Mouse (Mus musculus): ENCODE measurements at regions not wholly inside any gene's neighbourhood (a gene's known extent, or its start where the extent isn't known, plus 50 kb on each side); places are given as distances from the start of the nearest gene placed in this dataset.

DNA sequence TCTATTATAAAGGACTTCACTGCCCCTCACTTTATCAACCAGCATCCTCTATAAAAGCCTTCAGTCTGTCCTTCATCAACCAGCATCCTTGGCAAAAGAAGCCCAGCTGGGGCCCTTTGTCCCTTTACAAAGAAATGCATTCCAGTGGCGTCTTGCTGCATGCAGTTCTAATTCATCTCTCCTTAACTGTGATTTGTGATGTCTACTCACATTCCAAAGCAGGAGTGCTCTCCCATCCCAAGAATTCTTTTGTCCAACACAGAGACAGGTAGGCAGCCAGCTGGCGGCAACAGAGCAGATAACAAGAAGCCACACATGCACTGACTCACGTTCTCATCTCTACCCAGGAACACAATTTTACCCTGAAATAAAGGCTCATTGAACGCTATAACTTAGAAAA, 323.9 kb upstream of the Adgrl2 start:
- no peak overlapping the region for H3K4me3 ChIP-seq (ENCODE audit: low read depth, low read length)
- no peaks in the 10 kb centered on the region for H3K27me3 ChIP-seq (ENCODE audit: control insufficient read depth, insufficient read depth, low read length)
- H3K9ac ChIP-seq (ENCODE audit: low read length) = no peak overlapping the region
- ATAC-seq (ENCODE audit: low FRiP score, low TSS enrichment) (no peak), DNase-seq (ENCODE audit: low spot score) (no peak)
- H3K27ac ChIP-seq (replicated peaks) = no peak overlapping the region
- WGBS = 64% methylated on average over 4 of the region's 4 CpGs
- H3K36me3 ChIP-seq (ENCODE audit: control insufficient read depth, insufficient read depth, low read length) = no peaks in the 10 kb centered on the region
- no peaks in the 10 kb centered on the region for H3K9me3 ChIP-seq (ENCODE audit: control insufficient read depth, low read length)
- H3K4me1 ChIP-seq (replicated peaks; ENCODE audit: control insufficient read depth, insufficient read depth) = no peaks in the 10 kb centered on the region
- no peak overlapping the region for H3K4me2 ChIP-seq (replicated peaks; ENCODE audit: low read depth)
- no peak for TF ChIP-seq CTCF (IDR thresholded peaks at IDR 0.05; ENCODE audit: low read depth)
- no peak for TF ChIP-seq EP300 (optimal IDR thresholded peaks at IDR 0.05)

- TF ChIP-seq EP300 (optimal IDR thresholded peaks at IDR 0.05) (no peak), CTCF (IDR thresholded peaks at IDR 0.05; ENCODE audit: low read depth) (no peak)
- whole genome bisulfite sequencing = 90% methylated on average over 6 of the region's 6 CpGs
- Histone ChIP-seq H3K27ac (replicated peaks) (no peak overlapping the region), H3K4me3 (ENCODE audit: low read depth, low read length) (no peak overlapping the region), H3K9ac (ENCODE audit: low read length) (no peak overlapping the region), H3K9me3 (ENCODE audit: control insufficient read depth, low read length) (no peaks in the 10 kb centered on the region), H3K4me1 (replicated peaks; ENCODE audit: control insufficient read depth, insufficient read depth) (no peaks in the 10 kb centered on the region), H3K4me2 (replicated peaks; ENCODE audit: low read depth) (no peak overlapping the region), H3K27me3 (ENCODE audit: control insufficient read depth, insufficient read depth, low read length) (no peaks in the 10 kb centered on the region), H3K36me3 (ENCODE audit: control insufficient read depth, insufficient read depth, low read length) (no peaks in the 10 kb centered on the region)
- DNase-seq (ENCODE audit: low spot score) = no peak
- ATAC-seq (ENCODE audit: low FRiP score, low TSS enrichment) = no peak
These were observed 322.9 kb upstream of the Adgrl2 start for GRCm38 (mm10) chr3:149313217-149313616.

- WGBS = 89% methylated on average over 8 of the region's 8 CpGs
- Histone ChIP-seq H3K4me3 (ENCODE audit: low read depth, low read length) (no peak overlapping the region), H3K9me3 (ENCODE audit: control insufficient read depth, low read length) (no peaks in the 10 kb centered on the region), H3K27me3 (ENCODE audit: control insufficient read depth, insufficient read depth, low read length) (no peaks in the 10 kb centered on the region), H3K27ac (replicated peaks) (no peak overlapping the region), H3K4me2 (replicated peaks; ENCODE audit: low read depth) (no peak overlapping the region), H3K9ac (ENCODE audit: low read length) (no peak overlapping the region), H3K4me1 (replicated peaks; ENCODE audit: control insufficient read depth, insufficient read depth) (no peaks in the 10 kb centered on the region), H3K36me3 (ENCODE audit: control insufficient read depth, insufficient read depth, low read length) (no peaks in the 10 kb centered on the region)
- TF ChIP-seq EP300 (optimal IDR thresholded peaks at IDR 0.05) (no peak), CTCF (IDR thresholded peaks at IDR 0.05; ENCODE audit: low read depth) (no peak)
- no peak for ATAC-seq (ENCODE audit: low FRiP score, low TSS enrichment)
- no peak for DNase-seq (ENCODE audit: low spot score)
These were observed 321.2 kb upstream of the Adgrl2 start for GRCm38 (mm10) chr3:149311576-149311975.

DNA sequence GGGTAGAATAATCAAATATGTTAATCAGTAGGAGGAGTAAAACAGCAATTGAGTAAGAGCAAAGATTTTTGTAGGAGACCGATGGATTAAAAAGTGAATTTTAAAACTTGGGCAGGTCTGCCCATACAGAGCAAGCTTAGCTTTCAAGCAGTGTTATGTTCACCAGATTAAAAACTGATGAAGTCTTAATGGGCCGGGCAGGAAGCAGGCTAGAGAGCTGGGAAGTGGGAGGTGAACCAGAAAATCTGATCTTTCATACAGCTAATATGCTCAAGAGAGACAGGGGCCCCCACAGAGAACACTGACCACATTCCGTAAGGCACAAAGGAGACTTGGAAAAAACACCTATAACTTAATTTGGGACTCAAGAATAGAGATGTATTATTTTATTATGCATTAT, 316.4 kb upstream of the Adgrl2 start:
- H3K36me3 ChIP-seq (ENCODE audit: control insufficient read depth, insufficient read depth, low read length) = no peaks in the 10 kb centered on the region
- TF ChIP-seq EP300 (optimal IDR thresholded peaks at IDR 0.05) = no peak
- TF ChIP-seq CTCF (IDR thresholded peaks at IDR 0.05; ENCODE audit: low read depth) = no peak
- H3K4me1 ChIP-seq (replicated peaks; ENCODE audit: control insufficient read depth, insufficient read depth) = no peaks in the 10 kb centered on the region
- no peak overlapping the region for H3K4me3 ChIP-seq (ENCODE audit: low read depth, low read length)
- no peaks in the 10 kb centered on the region for H3K27me3 ChIP-seq (ENCODE audit: control insufficient read depth, insufficient read depth, low read length)
- ATAC-seq (ENCODE audit: low FRiP score, low TSS enrichment) = no peak
- DNase-seq (ENCODE audit: low spot score) = no peak
- no peak overlapping the region for H3K4me2 ChIP-seq (replicated peaks; ENCODE audit: low read depth)
- H3K9ac ChIP-seq (ENCODE audit: low read length) = no peak overlapping the region
- H3K9me3 ChIP-seq (ENCODE audit: control insufficient read depth, low read length) = no peaks in the 10 kb centered on the region
- WGBS = 79% methylated on average over 3 of the region's 3 CpGs
- H3K27ac ChIP-seq (replicated peaks) = no peak overlapping the region

GRCm38 (mm10) chr3:149306291-149306690, 315.9 kb upstream of the Adgrl2 start:
- no peak for DNase-seq (ENCODE audit: low spot score)
- TF ChIP-seq CTCF (IDR thresholded peaks at IDR 0.05; ENCODE audit: low read depth) = no peak
- TF ChIP-seq EP300 (optimal IDR thresholded peaks at IDR 0.05) = no peak
- H3K4me3 ChIP-seq (ENCODE audit: low read depth, low read length) = no peak overlapping the region
- H3K4me1 ChIP-seq (replicated peaks; ENCODE audit: control insufficient read depth, insufficient read depth) = no peaks in the 10 kb centered on the region
- no peak overlapping the region for H3K9ac ChIP-seq (ENCODE audit: low read length)
- no peaks in the 10 kb centered on the region for H3K36me3 ChIP-seq (ENCODE audit: control insufficient read depth, insufficient read depth, low read length)
- 57% methylated on average over 5 of the region's 5 CpGs for WGBS
- no peaks in the 10 kb centered on the region for H3K9me3 ChIP-seq (ENCODE audit: control insufficient read depth, low read length)
- no peak overlapping the region for H3K27ac ChIP-seq (replicated peaks)
- no peaks in the 10 kb centered on the region for H3K27me3 ChIP-seq (ENCODE audit: control insufficient read depth, insufficient read depth, low read length)
- no peak for ATAC-seq (ENCODE audit: low FRiP score, low TSS enrichment)
- H3K4me2 ChIP-seq (replicated peaks; ENCODE audit: low read depth) = no peak overlapping the region

DNA sequence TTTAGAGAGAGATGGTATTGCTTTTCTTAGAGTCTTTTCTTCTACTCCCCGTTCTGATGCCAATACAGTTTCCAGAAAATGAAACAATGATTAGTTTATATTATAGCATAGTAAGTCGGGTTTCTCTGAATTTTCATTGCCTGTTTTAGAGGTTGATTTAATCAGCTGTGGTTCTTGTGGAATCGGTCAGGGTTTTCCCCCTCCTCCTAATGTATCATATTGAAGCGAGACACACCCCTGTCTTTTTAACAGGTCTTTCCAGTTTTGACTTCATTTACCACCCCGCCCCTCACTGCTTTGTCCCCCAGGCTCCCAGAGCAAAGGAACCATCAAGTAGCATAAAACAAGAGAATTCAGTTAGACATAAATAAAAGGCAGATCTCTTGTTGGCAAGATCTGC, 315.1 kb upstream of the Adgrl2 start:
- Histone ChIP-seq H3K4me3 (ENCODE audit: low read depth, low read length) (no peak overlapping the region), H3K9me3 (ENCODE audit: control insufficient read depth, low read length) (no peaks in the 10 kb centered on the region), H3K27ac (replicated peaks) (no peak overlapping the region), H3K27me3 (ENCODE audit: control insufficient read depth, insufficient read depth, low read length) (no peaks in the 10 kb centered on the region), H3K4me1 (replicated peaks; ENCODE audit: control insufficient read depth, insufficient read depth) (no peaks in the 10 kb centered on the region), H3K9ac (ENCODE audit: low read length) (no peak overlapping the region), H3K4me2 (replicated peaks; ENCODE audit: low read depth) (no peak overlapping the region), H3K36me3 (ENCODE audit: control insufficient read depth, insufficient read depth, low read length) (no peaks in the 10 kb centered on the region)
- ATAC-seq (ENCODE audit: low FRiP score, low TSS enrichment) = no peak
- WGBS = 24% methylated on average over 5 of the region's 5 CpGs
- TF ChIP-seq CTCF (IDR thresholded peaks at IDR 0.05; ENCODE audit: low read depth) (no peak), EP300 (optimal IDR thresholded peaks at IDR 0.05) (no peak)
- DNase-seq (ENCODE audit: low spot score) = no peak
